Mouse (Mus musculus) erythroblast, embryonic 14.5 days (primary cell): ENCODE measurements around the gene Klk15.

ENCODE experiments used
- GATA1 ChIP-seq: IDR thresholded peaks from 2 replicates; pipeline ENCODE4 v1.6.1; 2012; ENCODE audit warnings: low read length, inconsistent platforms, mixed read lengths
- TAL1 ChIP-seq: IDR thresholded peaks from 3 replicates; pipeline ENCODE4 v1.6.1; 2012; ENCODE audit warnings: low read length, inconsistent platforms, mixed read lengths

DNA sequence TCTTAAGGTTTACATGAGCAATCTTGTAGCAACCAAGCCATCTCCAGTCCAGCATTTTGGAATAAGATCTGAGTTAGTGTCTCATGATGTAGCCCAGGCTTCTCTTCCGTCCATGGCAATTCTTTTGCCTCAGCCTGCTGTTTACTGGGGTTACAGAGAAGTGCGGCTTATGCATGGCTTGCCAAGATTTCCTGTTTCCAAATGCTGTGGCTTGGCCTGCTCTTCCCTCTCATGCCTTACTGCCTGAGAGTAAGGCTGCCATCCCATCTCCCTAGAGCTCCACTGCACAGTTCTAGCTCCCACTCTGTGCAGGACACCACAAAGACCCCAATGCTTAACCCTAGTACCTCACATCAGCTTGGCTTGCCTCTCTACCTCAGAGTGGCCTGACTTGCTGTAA lies 34.1 kb downstream of the Klk15 start:
- TF ChIP-seq TAL1 (no peak), GATA1 (no peak)
